Mouse (Mus musculus): ENCODE measurements around the gene Ecm1.

Gene Ecm1

GRCm38 (mm10) chr3:95739353-95740104 lies at the start of gene Ecm1:
Gene Ecm1, minus strand, starts transcription at chr3:95739569.
- peak; percentile 66 to 72 for DNase-seq

GRCm38 (mm10) chr3:95785501-95785900 lies 46.1 kb upstream of the Ecm1 start:
- DNase-seq, result no peak

DNA sequence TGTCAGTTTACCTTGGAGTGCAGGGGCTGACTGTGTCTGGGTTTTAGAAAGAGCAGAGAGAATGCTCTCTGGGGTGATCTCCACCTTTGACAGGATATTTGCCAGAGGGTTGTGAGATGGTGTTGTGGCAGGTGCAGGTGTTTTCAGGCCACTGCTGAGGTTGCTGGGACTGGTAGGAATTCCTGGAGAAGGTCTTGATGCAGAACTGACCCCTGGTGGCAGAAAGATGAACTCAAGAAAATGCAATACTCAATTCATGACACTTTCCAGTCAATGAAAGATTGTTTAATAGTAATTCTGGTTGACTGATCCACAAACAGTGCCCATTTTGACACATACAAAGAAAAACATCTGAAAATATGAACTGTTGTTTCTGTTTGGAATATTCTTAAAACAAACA lies 32.6 kb upstream of the Ecm1 start:
- peak; percentile 17 to 54 for DNase-seq

- no peak for DNase-seq
Measured at GRCm38 (mm10) chr3:95765534-95765933, 26.2 kb upstream of the Ecm1 start.

DNA sequence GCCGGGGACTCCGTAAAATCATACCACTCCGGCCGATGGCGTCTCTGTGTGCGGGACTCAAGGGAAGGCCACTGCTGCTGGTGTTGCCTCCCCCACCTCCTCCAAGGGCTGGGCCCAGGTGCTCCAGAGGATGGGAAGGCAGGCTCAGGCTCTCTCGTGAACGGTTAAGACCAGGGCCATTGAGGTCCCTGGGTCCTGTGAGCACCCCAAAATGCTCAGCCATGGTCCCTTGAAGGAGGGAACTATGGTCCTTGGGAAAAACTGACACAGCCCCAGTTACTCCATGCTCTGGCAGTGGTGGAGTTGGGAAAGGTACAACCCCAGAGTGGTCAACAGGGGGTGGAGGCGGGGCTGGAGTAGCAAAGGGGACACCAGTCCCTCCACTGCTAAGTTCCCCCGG lies 24.4 kb upstream of the Ecm1 start:
- no peak for DNase-seq

DNA sequence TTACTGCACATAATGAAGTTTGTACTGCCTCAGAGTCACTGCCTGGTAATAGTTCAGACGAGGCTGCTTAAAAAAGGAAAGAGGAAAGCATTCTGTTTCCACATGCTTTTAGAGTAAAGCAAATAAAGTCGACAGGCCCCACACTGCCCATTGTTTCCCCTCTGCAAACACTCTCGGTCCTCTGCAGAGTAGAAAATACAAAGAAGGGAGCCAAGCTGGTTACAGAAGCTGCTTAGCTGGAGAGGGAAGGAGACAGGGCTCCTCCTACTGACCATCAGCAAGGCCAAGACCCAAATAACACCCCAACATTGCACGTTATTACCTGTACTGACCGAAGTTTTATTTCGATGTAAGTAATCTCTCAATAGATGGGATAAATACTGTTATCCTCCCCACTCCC lies 23.6 kb upstream of the Ecm1 start:
- no peak for DNase-seq

GRCm38 (mm10) chr3:95761771-95762170 lies 22.4 kb upstream of the Ecm1 start:
- DNase-seq, result no peak

GRCm38 (mm10) chr3:95760656-95761055 lies 21.3 kb upstream of the Ecm1 start:
- DNase-seq, result no peak

DNA sequence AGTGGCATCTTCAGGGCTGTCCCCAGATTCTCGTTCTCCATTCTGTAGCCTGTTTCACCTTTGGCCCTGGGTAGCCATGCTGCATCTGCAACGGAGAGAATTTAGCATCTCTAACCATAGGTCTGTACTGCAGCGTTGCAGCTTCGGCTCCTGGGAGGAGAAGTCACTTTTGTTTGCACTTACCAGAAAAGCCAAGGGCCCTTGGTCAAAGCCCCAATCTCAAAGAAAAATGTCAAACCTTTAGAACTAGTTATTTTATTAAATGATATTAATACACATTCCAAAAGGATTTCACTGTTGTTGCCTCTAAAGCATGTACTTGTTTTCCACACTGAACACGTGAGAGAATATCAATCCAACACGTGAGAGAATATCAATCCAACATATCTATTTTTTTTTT lies 20.7 kb upstream of the Ecm1 start, which contains the start of gene Tars2:
TSS of gene Tars2 (minus strand) at position 101 of the 400 bp plus-strand sequence.
- no peak for DNase-seq

GRCm38 (mm10) chr3:95758467-95759218 lies 19.3 kb upstream of the Ecm1 start:
- DNase-seq, result no peak

GRCm38 (mm10) chr3:95756808-95757207 lies 17.4 kb upstream of the Ecm1 start:
- DNase-seq, result no peak

- DNase-seq, result peak; percentile 95 to 98
Measured at GRCm38 (mm10) chr3:95754345-95755206, 15.2 kb upstream of the Ecm1 start.

DNA sequence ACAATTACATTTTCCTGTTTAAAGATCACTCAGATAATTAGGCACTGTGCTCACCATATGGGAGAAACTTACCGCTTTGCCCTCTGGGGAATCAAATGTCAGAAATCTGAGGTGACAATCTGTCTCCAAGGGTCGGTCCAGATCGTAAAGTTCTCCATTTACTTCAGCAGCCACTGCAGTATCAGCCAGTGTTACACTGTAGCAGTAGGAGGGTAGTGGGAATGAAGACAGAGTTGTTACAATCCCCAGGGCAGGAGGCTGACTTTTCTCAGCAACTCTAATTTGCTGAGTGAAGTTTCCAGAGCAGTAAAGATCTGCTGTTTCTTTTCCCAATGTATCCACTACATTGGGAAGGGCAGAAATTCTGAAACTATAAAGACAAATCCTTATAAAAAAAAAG lies 13.6 kb upstream of the Ecm1 start:
- no peak for DNase-seq

GRCm38 (mm10) chr3:95740406-95740805 lies 1.0 kb upstream of the Ecm1 start:
- DNase-seq, result peak; percentile 77

DNA sequence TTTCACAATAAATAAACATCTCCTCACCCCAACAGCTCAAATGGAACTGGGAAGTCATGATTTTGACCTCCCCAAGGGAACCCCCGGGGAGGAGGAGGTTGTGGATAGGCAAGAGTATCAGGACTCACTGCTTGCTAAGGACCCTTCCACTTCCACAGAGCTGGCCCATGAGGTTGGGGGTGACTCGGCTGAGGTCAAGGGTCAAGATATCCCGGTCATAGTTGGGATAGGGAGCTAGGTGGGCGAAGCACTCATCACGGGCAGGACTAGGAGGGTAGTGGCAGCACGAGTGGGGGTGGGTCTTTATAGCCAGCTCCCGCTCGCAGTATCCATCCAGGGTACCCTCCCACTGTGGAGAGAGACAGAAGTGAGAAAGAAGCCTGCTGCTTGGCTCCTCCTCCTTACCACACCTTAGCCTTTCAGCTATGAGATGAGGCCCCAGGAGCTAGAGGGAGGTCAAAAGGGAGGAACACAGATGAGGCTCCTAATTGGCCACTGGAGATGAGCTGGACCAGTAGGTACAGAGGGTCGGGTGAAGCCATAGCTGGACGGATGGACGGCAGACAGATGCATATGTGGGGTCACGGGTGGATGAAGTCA lies 4.2 kb downstream of the Ecm1 start:
- DNase-seq, result no peak

- DNase-seq, result no peak
Measured at GRCm38 (mm10) chr3:95734092-95734702, 5.2 kb downstream of the Ecm1 start.

GRCm38 (mm10) chr3:95732744-95733521 lies 6.4 kb downstream of the Ecm1 start:
- peak; percentile 68 to 71 for DNase-seq

DNA sequence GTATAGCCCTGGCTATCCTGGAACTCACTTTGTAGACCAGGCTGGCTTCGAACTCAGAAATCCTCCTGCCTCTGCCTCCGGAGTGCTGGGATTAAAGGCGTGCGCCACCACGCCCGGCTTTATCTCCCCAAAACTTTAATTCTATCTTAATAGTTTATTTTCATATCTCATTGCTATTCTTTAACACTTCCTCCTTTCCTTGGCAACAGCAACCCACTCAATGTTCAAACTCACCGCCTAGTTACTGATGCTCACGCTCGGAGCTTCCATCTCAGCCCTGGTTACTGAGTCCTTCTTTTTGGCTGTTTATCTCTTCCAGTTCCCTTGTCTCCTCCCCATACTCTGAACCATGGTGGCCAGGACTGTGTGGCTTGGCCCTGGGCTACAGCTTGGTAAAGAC lies 7.1 kb downstream of the Ecm1 start:
- no peak for DNase-seq

DNA sequence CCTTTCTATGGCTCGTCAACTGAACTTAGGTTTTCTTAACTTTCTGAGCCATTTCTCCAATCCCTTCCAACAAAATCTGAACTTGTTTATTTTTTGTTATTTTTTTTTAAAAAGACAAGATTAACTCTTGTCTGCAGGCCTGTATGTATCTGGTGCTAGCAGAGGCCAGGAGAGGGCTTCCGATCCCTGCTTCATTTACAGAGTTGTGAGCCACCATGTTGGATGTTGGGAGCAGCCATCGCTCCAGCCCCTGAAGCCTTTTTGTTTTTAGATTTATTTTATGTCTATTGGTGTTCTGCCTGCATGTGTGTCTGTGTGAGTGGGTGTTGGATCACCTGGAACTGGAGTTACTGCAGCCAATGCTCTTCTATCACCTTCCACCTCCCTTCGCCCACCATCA lies 7.6 kb downstream of the Ecm1 start:
- no peak for DNase-seq

DNA sequence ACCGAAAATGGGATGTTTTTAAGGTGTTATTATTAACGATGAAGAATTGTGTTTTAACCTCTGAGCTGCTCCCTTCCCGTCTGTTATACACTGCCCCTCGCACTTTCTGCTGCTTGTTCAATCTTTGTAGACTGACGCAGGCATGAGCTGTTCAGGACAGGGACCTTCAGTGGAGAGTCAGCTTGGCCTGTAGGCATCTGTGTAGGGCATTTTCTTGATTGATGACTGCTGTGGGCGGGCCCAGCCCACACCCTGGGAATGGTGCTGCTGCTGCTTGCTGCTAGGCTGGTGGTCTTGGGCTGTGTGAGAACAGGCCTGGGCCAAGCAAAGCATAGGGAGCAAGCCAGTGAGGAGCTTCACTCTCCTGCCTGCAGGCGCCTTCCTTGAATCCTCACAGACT lies 8.9 kb downstream of the Ecm1 start:
- DNase-seq, result no peak

- no peak for DNase-seq
Measured at GRCm38 (mm10) chr3:95728906-95729305, 10.5 kb downstream of the Ecm1 start.

Data from kidney, postnatal 36 days (tissue).